Mouse (Mus musculus) hindbrain, embryonic 14.5 days (tissue): ENCODE results near the gene Xndc1. TPM values are rescaled to one million over a fixed set of nuclear protein-coding genes. Genes with fewer than 3 reads are reported as not detected.

ENCODE experiments used
- ATAC-seq: fragments of 200-750 bp; cut with Nextera tagmentation; 2 replicates; pipeline ENCODE4 v1.8.0; 2017; ENCODE audit warnings: moderate number of reproducible peaks, mild to moderate bottlenecking, moderate TSS enrichment, moderate library complexity; ENCODE audit not compliant: low FRiP score
- DNase-seq: peaks from one replicate; pipeline ENCODE4 v3.0.0-alpha.2; 2015; ENCODE audit warnings: low spot score
- H3K27ac ChIP-seq: fragments of 300-500 bp; sonication (generic); 2 replicates; pipeline ENCODE4 v1.5.1; 2014; ENCODE audit warnings: mild to moderate bottlenecking, moderate library complexity
- H3K27me3 ChIP-seq: fragments of 300-500 bp; sonication (generic); 2 replicates; pipeline ENCODE4 v1.6.1; 2014; ENCODE audit warnings: mild to moderate bottlenecking, low read length, mixed read lengths; ENCODE audit not compliant: control insufficient read depth, insufficient read depth
- H3K36me3 ChIP-seq: fragments of 300-500 bp; sonication (generic); replicated peaks from 2 replicates; pipeline ENCODE4 v1.6.1; 2014; ENCODE audit not compliant: control insufficient read depth, insufficient read depth
- H3K4me1 ChIP-seq: fragments of 300-500 bp; sonication (generic); replicated peaks from 2 replicates; pipeline ENCODE4 v1.6.1; 2014; ENCODE audit warnings: antibody characterized with exemption, low read length, mixed read lengths; ENCODE audit not compliant: control insufficient read depth, insufficient read depth
- H3K4me2 ChIP-seq: fragments of 300-500 bp; sonication (generic); replicated peaks from 2 replicates; pipeline ENCODE4 v1.6.1; 2014; ENCODE audit warnings: mild to moderate bottlenecking, moderate library complexity
- H3K4me3 ChIP-seq: fragments of 300-500 bp; sonication (generic); replicated peaks from 2 replicates; pipeline ENCODE4 v1.5.1; 2014; ENCODE audit warnings: mild to moderate bottlenecking, low read length
- H3K9ac ChIP-seq: fragments of 300-500 bp; sonication (generic); 2 replicates; pipeline ENCODE4 v1.6.1; 2014
- H3K9me3 ChIP-seq: fragments of 300-500 bp; sonication (generic); 2 replicates; pipeline ENCODE4 v1.6.1; 2016; ENCODE audit warnings: low read length; ENCODE audit not compliant: control insufficient read depth
- WGBS: fragments of 180-500 bp; shearing (Covaris S2); extraction: QIAGEN DNeasy Blood & Tissue Kit; methylation state at CpG from one replicate; pipeline ENCODE4 v1.1.7; 2014; 5-methylcytosine and 5-hydroxymethylcytosine counted together
- polyA plus RNA-seq: library from polyadenylated mRNA; unstranded; fragments of >200 nt; fragmentation: Nextera tagmentation; extraction: Ambion mirVana; gene quantifications from 2 replicates; pipeline ENCODE4 v1.2.1, GENCODE M21; 2014

The Xndc1 gene
- polyA plus RNA-seq, 1 experiment from 2014 or later = 19.0 TPM

DNA sequence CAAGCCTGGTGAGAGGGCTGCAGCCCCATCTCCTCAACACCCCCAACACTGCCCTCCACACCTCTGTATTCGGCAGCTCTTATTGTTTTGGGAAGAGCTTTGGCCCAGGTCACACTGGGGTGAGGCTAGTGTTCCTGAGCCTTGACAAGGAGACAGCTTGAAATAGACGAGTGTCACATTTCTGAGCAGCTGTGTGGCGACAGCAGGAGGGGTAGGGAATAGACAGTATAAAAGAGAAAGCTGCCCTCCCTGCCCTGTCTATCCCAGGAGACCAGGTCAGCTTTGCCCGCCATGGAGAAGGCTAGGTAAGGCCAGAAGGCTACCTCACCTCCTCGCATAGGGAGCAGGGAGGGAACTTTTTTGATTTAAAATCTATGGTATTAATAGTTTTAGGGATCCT, 36.2 kb downstream of the Xndc1 start, which contains the start of gene Art1:
TSS of gene Art1 (plus strand) at position 257 of the 400 bp plus-strand sequence.
- ATAC-seq (no peak), DNase-seq (no peak)
- no peak within 1 kb of the TSS for H3K9ac ChIP-seq
- no peak within 1 kb of the TSS for H3K4me3 ChIP-seq
- H3K4me2 ChIP-seq = no peak within 1 kb of the TSS
- no peaks in the 10 kb centered on the region for H3K27me3 ChIP-seq
- 36% methylated on average over 5 of the region's 5 CpGs for WGBS
- H3K4me1 ChIP-seq = peaks cover 5% of the 10 kb centered on the region
- no peak within 1 kb of the TSS for H3K27ac ChIP-seq
- H3K36me3 ChIP-seq = no peaks in the 10 kb centered on the region
- no peaks in the 10 kb centered on the region for H3K9me3 ChIP-seq

DNA sequence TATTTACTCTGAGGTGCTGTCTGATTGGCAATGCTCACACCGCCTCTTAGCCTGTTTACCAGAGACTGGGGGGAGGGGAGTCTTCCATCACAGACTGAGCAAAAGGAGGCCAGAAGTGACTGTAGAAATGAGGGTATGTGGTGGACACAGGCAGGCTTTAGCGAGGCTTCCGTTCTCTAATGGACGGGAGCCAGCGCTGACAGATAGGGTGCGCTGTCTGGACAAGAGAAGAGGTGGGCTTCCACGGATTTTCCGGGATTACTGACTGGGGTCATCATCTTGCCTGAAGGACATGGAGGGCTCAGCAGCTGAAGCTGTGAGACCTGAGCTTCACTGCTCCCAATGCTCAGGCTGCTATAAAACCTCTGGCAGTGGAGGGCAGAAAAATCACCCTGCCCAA, 36.9 kb downstream of the Xndc1 start:
- Histone ChIP-seq H3K27ac (no peak overlapping the region), H3K9ac (no peak overlapping the region), H3K4me1 (peaks cover 5% of the 10 kb centered on the region), H3K36me3 (no peaks in the 10 kb centered on the region), H3K9me3 (no peaks in the 10 kb centered on the region), H3K4me2 (no peak overlapping the region), H3K27me3 (no peaks in the 10 kb centered on the region), H3K4me3 (no peak overlapping the region)
- ATAC-seq (no peak), DNase-seq (no peak)
- WGBS = 48% methylated on average over 8 of the region's 8 CpGs

DNA sequence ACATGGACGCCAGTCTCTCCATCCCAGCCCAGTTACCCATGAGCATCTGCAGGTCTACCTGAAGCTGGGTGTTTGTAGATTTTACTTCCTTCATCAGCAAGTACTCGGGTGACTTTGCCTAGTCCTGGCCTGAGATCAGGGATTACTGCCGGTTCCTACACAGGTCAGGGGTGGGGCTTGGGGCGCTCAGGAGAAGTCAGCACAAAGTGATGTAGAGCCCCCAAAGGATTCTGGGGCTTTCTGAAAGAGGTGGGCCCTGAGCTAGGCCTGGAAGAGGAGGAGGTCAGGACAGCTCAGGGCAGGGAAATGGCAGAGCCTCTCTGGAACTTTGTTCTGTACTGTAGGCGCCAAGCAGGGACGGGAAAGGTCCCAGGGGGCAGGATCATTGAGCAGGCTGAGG, 37.4 kb downstream of the Xndc1 start:
- Histone ChIP-seq H3K27me3 (no peaks in the 10 kb centered on the region), H3K4me2 (no peak overlapping the region), H3K9me3 (no peaks in the 10 kb centered on the region), H3K4me3 (no peak overlapping the region), H3K4me1 (peaks cover 5% of the 10 kb centered on the region), H3K27ac (no peak overlapping the region), H3K36me3 (no peaks in the 10 kb centered on the region), H3K9ac (no peak overlapping the region)
- 53% methylated on average over 6 of the region's 6 CpGs for WGBS
- no peak for DNase-seq
- ATAC-seq = no peak

DNA sequence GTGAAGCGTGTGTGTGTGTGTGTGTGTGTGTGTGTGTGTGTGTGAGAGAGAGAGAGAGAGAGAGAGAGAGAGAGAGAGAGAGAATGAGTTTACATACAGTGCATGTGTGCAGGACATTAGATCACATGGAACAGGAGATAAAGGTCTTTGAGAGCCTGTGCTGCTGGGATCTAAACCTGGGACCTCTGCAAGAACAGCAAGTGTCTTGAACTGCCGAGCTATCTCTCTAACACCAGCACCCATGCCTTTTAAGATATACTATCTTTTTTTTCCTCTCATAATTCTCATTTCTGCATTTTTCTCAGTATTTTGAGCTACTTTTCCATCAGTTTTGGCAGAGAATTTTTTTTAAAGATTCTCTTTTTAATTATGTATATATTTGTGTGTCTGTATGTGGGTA, 38.2 kb downstream of the Xndc1 start:
- no peak overlapping the region for H3K27ac ChIP-seq
- 80% methylated on average over 2 of the region's 2 CpGs for WGBS
- H3K4me3 ChIP-seq = no peak overlapping the region
- DNase-seq = no peak
- peaks cover 5% of the 10 kb centered on the region for H3K4me1 ChIP-seq
- no peak for ATAC-seq
- H3K27me3 ChIP-seq = no peaks in the 10 kb centered on the region
- H3K9ac ChIP-seq = no peak overlapping the region
- H3K9me3 ChIP-seq = no peaks in the 10 kb centered on the region
- no peak overlapping the region for H3K4me2 ChIP-seq
- H3K36me3 ChIP-seq = no peaks in the 10 kb centered on the region

DNA sequence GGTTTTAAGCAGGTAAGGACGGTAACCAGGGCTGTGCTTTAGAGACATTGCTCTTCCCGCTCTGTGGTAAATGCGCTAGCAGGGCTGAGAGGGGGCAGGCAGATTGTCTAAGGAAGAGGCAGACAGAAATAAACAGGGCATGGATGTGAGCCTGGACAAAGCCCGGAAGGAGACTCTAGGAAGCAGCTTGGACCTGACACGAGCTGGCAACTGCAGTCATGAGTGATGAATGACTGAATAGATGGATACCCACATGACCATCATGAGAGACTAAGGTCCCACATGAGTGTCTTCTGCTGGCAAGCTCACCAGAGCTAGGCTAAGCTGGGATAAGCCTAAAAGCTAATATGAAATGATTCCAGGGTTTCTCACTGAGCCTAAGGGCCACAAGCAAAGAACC, 38.8 kb downstream of the Xndc1 start:
- Histone ChIP-seq H3K27me3 (no peaks in the 10 kb centered on the region), H3K9ac (no peak overlapping the region), H3K4me2 (no peak overlapping the region), H3K4me1 (peaks cover 5% of the 10 kb centered on the region), H3K36me3 (no peaks in the 10 kb centered on the region), H3K27ac (no peak overlapping the region), H3K9me3 (no peaks in the 10 kb centered on the region), H3K4me3 (no peak overlapping the region)
- DNase-seq (no peak), ATAC-seq (no peak)
- WGBS = 66% methylated on average over 5 of the region's 5 CpGs

DNA sequence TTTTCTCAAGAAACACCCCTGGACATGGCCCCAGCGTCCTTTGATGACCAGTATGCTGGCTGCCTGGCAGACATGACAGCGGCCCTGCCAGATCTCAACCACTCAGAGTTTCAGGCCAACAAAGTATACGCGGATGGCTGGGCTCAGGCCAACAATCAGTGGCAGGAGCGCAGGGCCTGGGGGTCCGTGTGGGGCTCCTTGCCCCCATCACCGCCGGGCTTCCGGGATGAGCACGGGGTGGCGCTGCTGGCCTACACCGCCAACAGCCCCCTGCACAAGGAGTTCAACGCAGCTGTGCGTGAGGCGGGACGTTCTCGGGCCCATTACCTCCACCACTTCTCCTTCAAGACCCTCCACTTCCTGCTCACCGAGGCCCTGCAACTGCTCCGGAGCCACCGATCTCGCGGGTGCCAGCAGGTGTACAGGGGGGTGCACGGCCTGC, 41.4 kb downstream of the Xndc1 start:
- Histone ChIP-seq H3K4me1 (no peaks in the 10 kb centered on the region), H3K27me3 (no peaks in the 10 kb centered on the region), H3K36me3 (no peaks in the 10 kb centered on the region), H3K9me3 (no peaks in the 10 kb centered on the region), H3K27ac (no peak overlapping the region), H3K4me3 (peak overlapping the region; percentile 14), H3K9ac (no peak overlapping the region; the same call in 1 of the 2 replicates), H3K4me2 (peak overlapping the region; percentile 43)
- WGBS = 21% methylated on average over 23 of the region's 23 CpGs
- DNase-seq (no peak), ATAC-seq (peak; percentile 18; the same call in 1 of the 2 replicates)

DNA sequence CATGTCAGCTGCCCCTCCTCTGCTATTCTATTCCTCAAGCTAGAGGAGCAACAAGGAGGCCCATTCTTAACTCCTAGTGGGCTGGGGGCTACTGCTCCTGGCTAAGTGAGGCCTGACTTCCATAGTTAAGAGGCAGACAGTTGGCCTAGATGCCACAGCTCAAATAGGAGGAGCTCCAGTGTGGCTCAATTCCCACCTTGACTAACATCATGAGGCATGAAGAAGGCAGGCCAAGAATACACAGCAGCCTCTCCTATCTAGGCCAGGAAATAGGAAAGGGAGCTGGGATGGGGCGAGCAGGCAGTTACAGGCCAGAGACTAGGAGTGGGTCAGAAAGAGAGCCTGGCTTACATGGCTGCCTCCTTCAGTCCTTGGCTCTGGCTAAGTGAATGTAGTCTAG, 42.9 kb downstream of the Xndc1 start:
- Histone ChIP-seq H3K4me2 (no peak overlapping the region), H3K4me1 (no peaks in the 10 kb centered on the region), H3K27me3 (no peaks in the 10 kb centered on the region), H3K9ac (no peak overlapping the region), H3K36me3 (no peaks in the 10 kb centered on the region), H3K4me3 (no peak overlapping the region), H3K27ac (no peak overlapping the region), H3K9me3 (no peaks in the 10 kb centered on the region)
- ATAC-seq (no peak), DNase-seq (no peak)
- WGBS = 96% methylated on average over 1 of the region's 1 CpGs

DNA sequence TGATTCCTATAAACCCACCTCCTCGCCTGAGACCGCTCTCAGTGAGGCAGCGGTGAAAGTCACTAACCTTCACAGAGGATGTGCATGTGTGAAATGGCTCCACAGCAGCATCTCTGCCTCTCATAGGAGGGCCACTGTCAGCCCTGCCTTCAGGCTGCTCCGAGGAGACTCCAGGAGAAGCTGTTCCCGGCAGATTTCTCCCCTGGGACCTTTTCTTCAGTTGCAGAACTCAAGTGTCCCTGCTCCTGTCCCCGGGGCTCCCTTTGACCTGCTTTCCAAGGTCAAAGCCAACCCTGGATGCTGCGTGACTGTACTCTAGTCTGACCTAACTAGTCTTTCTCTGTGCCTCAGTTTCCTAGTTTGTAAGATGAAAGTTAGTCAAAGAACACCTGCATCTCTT, 43.9 kb downstream of the Xndc1 start, which contains the start of gene Art5:
TSS of gene Art5 (minus strand) at position 319 of the 400 bp plus-strand sequence.
- 78% methylated on average over 7 of the region's 7 CpGs for WGBS
- DNase-seq (no peak), ATAC-seq (no peak)

DNA sequence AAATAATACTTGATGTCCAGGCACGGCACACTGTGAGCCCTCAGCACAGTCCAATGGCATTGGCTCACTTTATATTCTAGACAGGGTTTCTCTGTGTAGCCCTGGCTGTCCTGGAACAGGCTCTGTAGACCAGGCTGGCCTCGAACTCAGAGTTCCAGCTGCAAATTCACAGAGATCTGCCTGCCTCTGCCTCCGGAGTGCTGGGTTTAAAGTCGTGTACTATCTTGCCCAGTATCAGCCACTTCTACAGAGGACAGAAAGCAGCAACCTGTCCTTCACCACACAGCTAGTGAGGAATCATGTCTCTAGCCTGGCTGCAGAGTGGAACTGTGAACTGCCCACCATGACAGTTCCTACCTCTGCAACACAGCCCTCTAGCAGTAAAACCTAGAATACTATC, 44.4 kb downstream of the Xndc1 start:
- DNase-seq = no peak
- Histone ChIP-seq H3K4me1 (no peaks in the 10 kb centered on the region), H3K4me3 (no peak overlapping the region), H3K36me3 (no peaks in the 10 kb centered on the region), H3K9ac (no peak overlapping the region), H3K27me3 (no peaks in the 10 kb centered on the region), H3K9me3 (no peaks in the 10 kb centered on the region), H3K4me2 (no peak overlapping the region), H3K27ac (no peak overlapping the region)
- 86% methylated on average over 4 of the region's 4 CpGs for WGBS
- no peak for ATAC-seq

More for the DNA sequence above, 43.9 kb downstream of the Xndc1 start, which contains the start of gene Art5:
- Histone ChIP-seq H3K4me3 (no peak within 1 kb of the TSS), H3K9me3 (no peaks in the 10 kb centered on the region), H3K4me1 (no peaks in the 10 kb centered on the region), H3K36me3 (no peaks in the 10 kb centered on the region), H3K27ac (no peak within 1 kb of the TSS), H3K9ac (no peak within 1 kb of the TSS), H3K4me2 (no peak within 1 kb of the TSS), H3K27me3 (no peaks in the 10 kb centered on the region)

DNA sequence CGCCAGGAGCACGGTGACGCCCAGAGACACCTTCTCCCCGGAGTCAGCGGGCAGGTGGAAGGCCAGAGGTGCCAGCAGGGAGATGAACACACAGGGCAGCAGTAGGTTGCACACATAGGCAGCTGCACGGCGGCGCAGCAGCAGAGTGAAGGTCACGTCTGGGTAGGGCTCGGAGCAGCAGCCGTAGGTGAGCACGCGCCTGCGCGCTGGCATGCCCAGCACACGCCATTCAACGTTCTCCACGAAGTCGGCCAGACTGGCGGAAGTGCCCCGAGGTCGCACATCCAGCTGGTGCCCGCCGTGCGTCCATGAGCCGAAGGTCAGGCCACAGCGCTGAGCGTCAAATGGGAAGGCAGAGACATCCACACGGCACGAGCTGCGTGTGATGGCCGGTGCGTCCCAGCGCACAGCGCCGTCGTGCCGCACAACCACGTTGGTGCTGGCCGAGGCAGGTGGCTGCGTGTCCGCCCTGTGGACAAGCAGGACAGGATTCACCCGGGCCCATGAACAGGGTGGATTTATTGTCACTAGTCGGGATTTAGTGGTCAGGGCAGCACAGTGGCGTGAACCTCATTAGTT, 47.9 kb downstream of the Xndc1 start:
- no peak overlapping the region for H3K4me3 ChIP-seq
- no peak overlapping the region for H3K4me2 ChIP-seq
- DNase-seq = no peak
- H3K9ac ChIP-seq = no peak overlapping the region
- ATAC-seq = no peak
- 78% methylated on average over 45 of the region's 45 CpGs for WGBS
- H3K9me3 ChIP-seq = no peaks in the 10 kb centered on the region
- H3K36me3 ChIP-seq = peaks cover 2% of the 10 kb centered on the region; the same call in 1 of the 2 replicates
- H3K27ac ChIP-seq = no peak overlapping the region
- H3K27me3 ChIP-seq = no peaks in the 10 kb centered on the region
- no peaks in the 10 kb centered on the region for H3K4me1 ChIP-seq
